Mouse (Mus musculus) heart, adult 8-10 months (tissue): ENCODE results near the gene Olfr1276. TPM values are rescaled to one million over a fixed set of nuclear protein-coding genes. Genes with fewer than 3 reads are reported as not detected.

Experiments
- DNase-seq: peaks from one replicate; pipeline ENCODE4 v3.0.0; 2022; ENCODE audit warnings: low spot score
- total RNA-seq, 4 experiments: library from RNA; stranded (reverse); gene quantifications; 2 replicates each; pipeline ENCODE4 v1.2.4; 2022

Gene Olfr1276
- not detected for total RNA-seq

DNA sequence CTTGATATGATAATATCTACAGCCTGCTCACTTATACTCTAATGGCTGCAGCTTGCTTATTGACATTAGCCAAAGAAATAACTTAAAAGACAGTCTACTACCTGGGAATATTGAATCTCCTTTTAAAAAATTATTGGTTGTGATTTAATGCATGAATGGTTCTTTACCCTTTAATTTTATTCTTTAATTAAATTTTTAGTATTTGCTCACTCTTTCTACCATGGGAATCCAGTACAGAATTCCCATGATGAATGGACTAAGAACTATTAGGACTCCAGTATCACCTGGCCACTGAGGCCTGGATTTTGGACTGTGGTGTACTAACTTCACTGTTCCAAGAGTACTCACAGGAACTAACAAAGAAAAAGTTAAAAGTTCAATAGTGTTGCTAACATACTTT, at the start of gene Olfr1276:
Gene Olfr1276, plus strand, starts transcription at position 301 of the 400 bp plus-strand sequence.
- DNase-seq: no peak

DNA sequence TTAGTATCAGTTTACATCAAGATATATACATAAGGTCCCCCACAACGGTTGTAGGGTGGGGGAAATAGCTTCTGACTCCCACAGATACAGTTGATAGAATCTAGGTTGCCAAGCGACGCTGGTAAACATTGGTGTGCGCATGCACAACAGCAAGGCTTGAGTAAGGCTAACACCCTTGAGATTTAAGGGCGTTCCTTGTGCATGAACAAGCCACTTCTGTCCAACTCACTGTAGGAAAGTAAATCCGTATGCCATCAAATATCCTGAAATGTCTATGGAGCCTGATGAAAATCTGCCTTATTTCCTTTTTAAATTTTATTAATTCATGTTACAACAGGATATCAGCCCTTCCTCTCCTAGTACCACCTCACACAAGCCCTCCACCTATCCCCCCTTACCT, 24.8 kb upstream of the Olfr1276 start, which contains the start of gene 4930430A15Rik:
Gene 4930430A15Rik, minus strand, starts transcription at position 101 of the 400 bp plus-strand sequence.
- DNase-seq: no peak

DNA sequence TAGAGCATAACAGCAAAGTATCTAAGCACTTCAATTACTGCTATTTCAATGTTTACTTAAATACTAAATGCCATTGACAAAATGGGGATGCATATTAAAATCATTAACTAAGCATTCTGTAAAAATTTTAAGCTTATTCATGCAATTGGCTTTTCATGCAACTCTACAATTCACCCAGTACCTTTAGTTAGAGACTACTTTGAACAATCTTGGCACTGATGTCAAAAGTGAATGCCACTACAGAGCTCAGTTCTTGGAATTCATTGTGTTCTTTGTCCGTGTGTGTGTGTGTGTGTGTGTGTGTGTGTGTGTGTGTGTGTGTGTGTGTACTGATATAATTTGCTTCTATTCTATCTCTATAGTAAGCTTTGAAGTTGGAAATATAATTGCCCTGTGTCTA, 19.1 kb upstream of the Olfr1276 start, which contains the start of gene Olfr1275:
Gene Olfr1275, minus strand, starts transcription at position 101 of the 400 bp plus-strand sequence.
- no peak for DNase-seq

DNA sequence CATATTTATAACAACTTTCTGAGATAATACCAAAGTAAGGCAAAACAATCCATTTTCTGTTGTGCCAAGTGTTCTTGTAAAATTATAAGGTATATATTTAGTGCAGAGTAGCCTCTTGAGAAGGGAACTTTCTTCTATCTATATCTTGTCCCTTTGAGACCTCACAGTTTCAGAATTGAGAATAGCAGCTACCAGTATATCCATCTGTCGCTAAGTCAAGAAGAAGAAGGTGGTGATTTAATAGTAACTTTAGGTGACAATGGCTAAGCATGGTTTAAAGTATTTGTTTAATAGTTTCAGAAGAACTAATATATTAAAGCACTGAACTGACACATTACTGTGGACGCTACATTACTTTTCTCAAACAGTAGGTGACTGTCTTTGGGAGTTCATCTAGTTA, 19.7 kb downstream of the Olfr1276 start, which contains the start of gene Olfr1277:
Gene Olfr1277, minus strand, starts transcription at position 101 of the 400 bp plus-strand sequence.
- DNase-seq: no peak

DNA sequence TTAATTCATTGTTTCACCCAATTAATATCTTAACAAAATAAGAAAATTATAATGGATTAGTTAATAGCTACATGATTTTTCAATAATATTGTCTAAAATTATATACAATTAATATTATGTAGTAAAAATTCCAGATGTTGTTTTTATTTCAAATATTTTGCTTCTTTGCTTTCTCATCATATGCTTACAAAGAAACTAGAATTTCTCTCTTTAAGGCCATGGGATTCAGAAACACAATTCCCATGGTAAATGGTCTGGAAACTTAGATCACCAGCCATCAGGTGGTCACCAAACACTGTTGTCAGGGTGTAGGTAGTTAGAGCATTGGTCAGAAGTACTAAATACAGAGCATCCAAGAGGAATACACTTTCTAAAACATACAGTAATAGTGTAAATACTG, 35.5 kb downstream of the Olfr1276 start, which contains the start of gene Olfr1278:
Gene Olfr1278, plus strand, starts transcription at position 301 of the 400 bp plus-strand sequence.
- no peak for DNase-seq

DNA sequence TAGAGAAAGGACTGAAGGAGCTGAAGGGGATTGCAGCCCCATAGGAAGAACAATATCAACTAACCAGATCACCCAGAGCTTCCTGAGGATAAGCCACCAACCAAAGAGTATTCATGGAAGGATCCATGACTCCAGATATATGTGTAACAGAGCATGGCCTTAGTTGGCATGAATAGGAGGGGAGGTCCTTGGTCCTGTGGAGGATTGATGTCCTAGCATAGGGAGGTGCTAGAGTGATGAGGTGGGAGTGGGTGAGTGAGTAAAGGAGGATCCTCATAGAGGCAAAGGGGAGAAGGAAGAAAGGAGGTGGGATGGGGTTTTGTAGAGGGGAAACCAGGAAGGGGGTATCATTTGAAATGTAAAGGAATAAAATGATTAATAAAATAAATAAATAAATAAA, 44.2 kb downstream of the Olfr1276 start:
- DNase-seq: no peak

DNA sequence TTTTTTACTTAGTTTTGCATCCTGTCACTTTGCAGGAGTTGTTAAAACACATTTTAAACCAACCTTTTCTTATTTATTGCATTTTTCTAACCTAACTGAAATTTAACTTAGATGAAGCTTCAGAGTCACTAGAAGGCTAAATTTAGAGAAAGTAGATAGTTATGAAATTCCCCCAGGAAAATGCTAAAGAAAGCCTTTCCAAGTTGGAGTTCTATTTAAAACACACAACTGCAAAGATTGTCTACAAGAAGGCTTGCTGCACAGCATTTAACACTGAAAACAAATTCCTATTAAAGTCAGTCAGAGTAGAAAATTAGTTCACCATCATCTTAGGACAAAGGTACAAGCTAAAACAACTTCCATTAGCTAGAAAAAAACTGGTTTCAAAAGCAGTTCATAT, 46.1 kb downstream of the Olfr1276 start, which contains the start of gene Olfr1279:
Gene Olfr1279, plus strand, starts transcription at position 262 of the 400 bp plus-strand sequence.
- no peak for DNase-seq

Other genes with a start within 250 kb of the Olfr1276 start
- not detected for gene Gm13941, start 148.5 kb upstream of the Olfr1276 start, total RNA-seq
- gene Gm15130, start 101.6 kb upstream of the Olfr1276 start, total RNA-seq: not detected
- gene 4930430A15Rik, start 24.9 kb upstream of the Olfr1276 start, total RNA-seq: not detected
- not detected for gene Olfr1275, start 19.2 kb upstream of the Olfr1276 start, total RNA-seq
- gene Olfr1277, start 19.6 kb downstream of the Olfr1276 start, total RNA-seq: not detected
- gene Olfr1278, start 35.6 kb downstream of the Olfr1276 start, total RNA-seq: not detected
- not detected for gene Olfr1279, start 46.1 kb downstream of the Olfr1276 start, total RNA-seq
- not detected for gene Olfr1280, start 59.5 kb downstream of the Olfr1276 start, total RNA-seq
- gene Olfr1281, start 72.0 kb downstream of the Olfr1276 start, total RNA-seq: not detected
- not detected for gene Olfr1282, start 81.6 kb downstream of the Olfr1276 start, total RNA-seq
- not detected for gene Olfr1283, start 112.3 kb downstream of the Olfr1276 start, total RNA-seq
- gene Olfr1284, start 121.0 kb downstream of the Olfr1276 start, total RNA-seq: not detected
- gene Olfr1286, start 168.6 kb downstream of the Olfr1276 start, total RNA-seq: not detected
- not detected for gene Olfr1287, start 194.6 kb downstream of the Olfr1276 start, total RNA-seq
- not detected for gene Olfr1288, start 219.6 kb downstream of the Olfr1276 start, total RNA-seq
- gene Olfr1289, start 226.3 kb downstream of the Olfr1276 start, total RNA-seq: not detected
- gene Olfr1290, start 239.3 kb downstream of the Olfr1276 start, total RNA-seq: not detected
- gene Olfr1291-ps1, start 242.7 kb downstream of the Olfr1276 start, total RNA-seq: not detected